Mouse (Mus musculus) lung, adult 2 months (tissue): ENCODE measurements at regions not wholly inside any gene's neighbourhood (a gene's known extent, or its start where the extent isn't known, plus 50 kb on each side); places are given as distances from the start of the nearest gene placed in this dataset.

Source experiments
- CTCF ChIP-seq: fragments of 200-500 bp; IDR thresholded peaks from 2 replicates; pipeline ENCODE4 v1.5.1; 2011; ENCODE audit warnings: mild to moderate bottlenecking, low read length, control low read depth; ENCODE audit not compliant: insufficient read depth
- POLR2A ChIP-seq: fragments of 200-500 bp; IDR thresholded peaks from 2 replicates; pipeline ENCODE4 v1.6.1; 2011; ENCODE audit warnings: low read depth, mild to moderate bottlenecking, control low read depth, low read length, borderline replicate concordance; ENCODE audit errors: extremely low read depth

DNA sequence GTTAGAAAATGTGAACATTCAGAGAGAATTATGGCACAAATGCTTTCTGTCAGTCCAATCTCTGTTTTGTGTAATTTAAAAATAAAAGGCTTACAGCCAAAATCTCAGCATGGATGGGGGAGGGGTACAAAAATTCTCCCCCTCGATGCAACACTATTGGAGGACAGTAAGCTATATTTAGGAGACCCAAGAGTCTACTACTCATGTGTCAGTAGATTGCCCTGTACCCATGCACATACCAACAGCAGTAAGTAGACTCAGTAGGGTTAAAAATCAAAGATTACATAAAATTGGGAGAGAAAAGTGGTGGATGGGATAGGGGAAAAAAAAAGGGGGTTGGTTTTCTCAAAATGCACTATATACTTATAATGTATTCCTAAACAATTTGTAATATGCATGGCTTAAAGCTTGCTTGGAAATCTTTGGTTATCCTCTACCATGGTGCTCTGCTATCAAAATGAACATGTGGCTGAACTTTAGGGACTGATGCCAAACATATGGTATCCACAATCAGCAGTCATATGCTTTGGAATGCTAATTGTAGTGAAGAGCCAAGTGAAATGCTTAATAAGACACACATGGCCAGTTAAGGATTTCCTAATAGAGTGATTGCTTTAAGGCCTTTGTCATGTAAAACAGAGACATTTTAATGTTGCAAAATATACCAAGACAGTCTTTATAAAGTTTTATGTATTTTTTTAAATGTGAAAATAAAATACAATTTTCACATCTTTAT is 194.8 kb upstream of the Col3a1 start:
- TF ChIP-seq CTCF (no peak), POLR2A (no peak)
